Mouse (Mus musculus): Measurements from ENCODE around the gene Esp36.
"Not testable (repeated sequence)": the region's sequence is repeated elsewhere in the genome, so short reads cannot be mapped to it uniquely, and the experiment has no call there.

Esp36 gene

GRCm38 (mm10) chr17:38420085-38420484, at the start of gene Esp36:
Esp36 (minus strand) TSS chr17:38420185.
- no peak for DNase-seq (ENCODE audit: low read depth, low spot score)

GRCm38 (mm10) chr17:38456206-38456605, 36.2 kb upstream of the Esp36 start:
- DNase-seq (ENCODE audit: low read depth, low spot score): not testable (repeated sequence)

GRCm38 (mm10) chr17:38450688-38451087, 30.7 kb upstream of the Esp36 start:
- no peak for DNase-seq (ENCODE audit: low read depth, low spot score)

GRCm38 (mm10) chr17:38406135-38406534, 13.8 kb downstream of the Esp36 start:
- no peak for DNase-seq (ENCODE audit: low read depth, low spot score)

GRCm38 (mm10) chr17:38391821-38392220, 28.2 kb downstream of the Esp36 start:
- no peak for DNase-seq (ENCODE audit: low read depth, low spot score)

Data from R1 (cell line).